Mouse (Mus musculus) small intestine, adult 2 months (tissue): Measurements from ENCODE around the gene Zcchc10. TPM values are rescaled to one million over a fixed set of nuclear protein-coding genes. Genes with fewer than 3 reads are reported as not detected.
"Not testable (repeated sequence)": the region's sequence is repeated elsewhere in the genome, so short reads cannot be mapped to it uniquely, and the experiment has no call there.

ENCODE experiments used
- H3K27ac ChIP-seq: fragments of 200-500 bp; 2 replicates; pipeline ENCODE4 v1.5.1; 2012; ENCODE audit warnings: low read depth, low read length, control low read depth, inconsistent platforms; ENCODE audit not compliant: insufficient read depth
- H3K27me3 ChIP-seq: fragments of 200-500 bp; 2 replicates; pipeline ENCODE4 v1.6.1; 2012; ENCODE audit warnings: mild to moderate bottlenecking, moderate library complexity, low read length, inconsistent platforms; ENCODE audit not compliant: control insufficient read depth, insufficient read depth
- H3K36me3 ChIP-seq: fragments of 200-500 bp; 2 replicates; pipeline ENCODE4 v1.6.1; 2012; ENCODE audit warnings: mild to moderate bottlenecking, low read length, control low read depth, inconsistent platforms; ENCODE audit not compliant: control insufficient read depth, insufficient read depth
- H3K4me1 ChIP-seq: fragments of 200-500 bp; 2 replicates; pipeline ENCODE4 v1.6.1; 2012; ENCODE audit warnings: low read length, inconsistent platforms, mixed read lengths; ENCODE audit not compliant: control insufficient read depth, insufficient read depth, insufficient read length
- H3K4me3 ChIP-seq: fragments of 200-500 bp; 2 replicates; pipeline ENCODE4 v1.5.1; 2012; ENCODE audit warnings: low read depth, mild to moderate bottlenecking, control low read depth, inconsistent platforms, low read length, moderate library complexity
- CTCF ChIP-seq: fragments of 200-500 bp; IDR thresholded peaks from 2 replicates; pipeline ENCODE4 v1.5.1; 2012; ENCODE audit warnings: low read depth, mild to moderate bottlenecking, control low read depth, inconsistent platforms, low read length, moderate library complexity, mixed read lengths; ENCODE audit not compliant: insufficient replicate concordance, insufficient read length; ENCODE audit errors: extremely low read depth
- POLR2A ChIP-seq: fragments of 200-500 bp; IDR thresholded peaks from 2 replicates; pipeline ENCODE4 v1.6.1; 2012; ENCODE audit warnings: low read depth, mild to moderate bottlenecking, control low read depth, inconsistent platforms, low read length, moderate library complexity
- WGBS: fragments of 180-500 bp; shearing (Covaris S2); methylation state at CpG from one replicate; pipeline ENCODE4 v1.1.7; 2018; 5-methylcytosine and 5-hydroxymethylcytosine counted together
- polyA plus RNA-seq: library from polyadenylated mRNA; depleted of rRNA; stranded (reverse); fragments of >200 nt; gene quantifications from 2 replicates; pipeline ENCODE4 v1.2.3, GENCODE M21; 2012

Zcchc10 gene
- polyA plus RNA-seq, 1 experiment, result 1.7 TPM

DNA sequence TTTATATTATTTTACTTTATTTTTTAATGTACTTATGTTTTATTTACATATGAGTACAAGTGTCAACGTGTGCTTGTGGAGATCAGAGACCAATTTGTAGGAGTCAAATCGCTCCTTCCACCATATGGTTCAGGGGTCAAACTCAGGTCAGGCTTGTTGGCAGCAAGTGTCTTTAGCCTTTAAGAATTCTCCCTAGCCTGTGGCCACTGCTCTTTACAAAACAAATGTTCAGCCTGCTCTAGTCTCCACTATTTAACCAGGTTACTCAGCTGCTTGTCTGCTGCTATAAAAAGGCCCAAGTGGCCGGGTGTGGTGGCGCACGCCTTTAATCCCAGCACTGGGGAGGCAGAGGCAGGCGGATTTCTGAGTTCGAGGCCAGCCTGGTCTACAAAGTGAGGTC is 6.4 kb upstream of the Zcchc10 start:
- H3K27me3 ChIP-seq, result no peaks in the 10 kb centered on the region
- H3K36me3 ChIP-seq, result no peaks in the 10 kb centered on the region
- no peak overlapping the region for H3K4me3 ChIP-seq
- H3K27ac ChIP-seq, result no peak overlapping the region
- H3K4me1 ChIP-seq, result peaks cover 2% of the 10 kb centered on the region; the same call in 1 of the 2 replicates
- WGBS, result 83% methylated on average over 7 of the region's 7 CpGs
- TF ChIP-seq CTCF (no peak), POLR2A (no peak)

DNA sequence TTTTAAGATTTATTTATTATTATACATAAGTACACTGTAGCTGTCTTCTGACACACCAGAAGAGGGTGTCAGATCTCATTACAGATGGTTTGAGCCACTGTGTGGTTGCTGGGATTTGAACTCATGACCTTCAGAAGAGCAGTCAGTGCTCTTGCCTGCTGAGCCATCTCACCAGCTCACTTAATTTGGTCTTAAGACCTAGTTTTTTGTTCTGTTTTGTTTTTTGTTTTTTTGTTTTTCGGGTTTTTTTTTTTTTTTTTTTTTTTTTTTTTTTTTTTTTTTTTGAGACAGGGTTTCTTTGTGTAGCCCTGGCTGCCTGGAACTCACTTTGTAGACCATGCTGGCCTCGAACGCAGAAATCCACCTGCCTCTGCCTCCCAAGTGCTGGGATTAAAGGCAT is 5.9 kb upstream of the Zcchc10 start:
- not testable (repeated sequence) for H3K27me3 ChIP-seq, H3K27ac ChIP-seq, H3K4me3 ChIP-seq, H3K36me3 ChIP-seq, H3K4me1 ChIP-seq
- WGBS, result 94% methylated on average over 3 of the region's 3 CpGs

- H3K4me3 ChIP-seq, H3K27me3 ChIP-seq, H3K36me3 ChIP-seq, H3K4me1 ChIP-seq, H3K27ac ChIP-seq: not testable (repeated sequence)
- 68% methylated on average over 13 of the region's 13 CpGs for WGBS
Observed at GRCm38 (mm10) chr11:53319867-53320266, 4.6 kb upstream of the Zcchc10 start.

DNA sequence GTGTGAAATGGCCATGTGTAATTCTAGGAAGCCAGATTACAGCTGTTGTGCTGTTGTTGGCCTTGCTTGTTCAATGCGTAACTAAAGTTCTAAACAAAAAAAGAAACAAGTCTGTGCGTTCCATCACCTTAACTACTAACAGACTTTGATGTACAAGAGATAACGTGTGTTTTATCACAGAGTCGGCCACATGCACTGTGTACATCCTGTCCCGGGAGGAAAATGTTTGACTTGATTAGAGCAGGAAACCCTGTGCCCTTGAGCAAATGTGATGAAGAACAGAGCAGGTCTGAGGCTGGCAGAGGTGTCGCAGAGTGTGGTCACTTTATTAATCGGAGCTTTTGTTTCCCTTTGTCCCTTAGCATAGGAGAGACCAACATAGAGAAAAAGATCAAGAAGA is 5.8 kb downstream of the Zcchc10 start:
- Histone ChIP-seq H3K27ac (no peak overlapping the region; the same call in 1 of the 2 replicates), H3K4me3 (no peak overlapping the region), H3K36me3 (peaks cover 31% of the 10 kb centered on the region), H3K4me1 (peaks cover 3% of the 10 kb centered on the region; the same call in 1 of the 2 replicates), H3K27me3 (no peaks in the 10 kb centered on the region)
- WGBS, result 70% methylated on average over 7 of the region's 7 CpGs
- TF ChIP-seq POLR2A (no peak), CTCF (no peak)

DNA sequence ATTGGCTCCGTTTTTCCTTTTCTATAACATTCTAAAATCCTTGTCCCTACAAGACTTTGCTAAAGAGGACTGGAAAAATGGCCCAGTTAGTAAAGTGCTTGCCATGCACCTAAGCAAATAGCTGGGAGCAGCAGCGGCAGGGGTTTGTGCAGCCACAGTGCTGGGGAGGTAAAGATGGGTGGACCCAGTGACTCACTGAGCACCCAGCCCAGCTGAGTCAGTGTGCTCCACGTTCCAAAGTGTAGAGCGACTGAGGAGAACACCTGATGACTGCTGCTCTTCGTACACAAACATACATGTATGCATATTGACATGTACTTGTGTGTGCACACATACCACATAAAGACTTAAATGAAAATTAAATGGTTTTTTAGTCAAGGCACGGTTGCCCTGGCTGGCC is 6.6 kb downstream of the Zcchc10 start:
- no peak overlapping the region for H3K4me3 ChIP-seq
- 75% methylated on average over 6 of the region's 6 CpGs for WGBS
- no peaks in the 10 kb centered on the region for H3K27me3 ChIP-seq
- H3K27ac ChIP-seq, result peak overlapping the region; percentile 66
- peaks cover 31% of the 10 kb centered on the region for H3K36me3 ChIP-seq
- peaks cover 3% of the 10 kb centered on the region; the same call in 1 of the 2 replicates for H3K4me1 ChIP-seq
- TF ChIP-seq POLR2A, result no peak
- no peak for TF ChIP-seq CTCF

- WGBS, result 85% methylated on average over 14 of the region's 14 CpGs
Observed at GRCm38 (mm10) chr11:53332076-53332680, 7.7 kb downstream of the Zcchc10 start.

GRCm38 (mm10) chr11:53335505-53336181 is 11.2 kb downstream of the Zcchc10 start:
- TF ChIP-seq POLR2A (no peak), CTCF (no peak)
- H3K4me3 ChIP-seq, result no peak overlapping the region
- no peaks in the 10 kb centered on the region; the same call in 1 of the 2 replicates for H3K4me1 ChIP-seq
- 58% methylated on average over 3 of the region's 3 CpGs for WGBS
- H3K27me3 ChIP-seq, result no peaks in the 10 kb centered on the region
- H3K36me3 ChIP-seq, result peaks cover 9% of the 10 kb centered on the region
- H3K27ac ChIP-seq, result no peak overlapping the region

More at GRCm38 (mm10) chr11:53332076-53332680, 7.7 kb downstream of the Zcchc10 start:
- TF ChIP-seq POLR2A (no peak), CTCF (no peak)
- Histone ChIP-seq H3K27me3 (no peaks in the 10 kb centered on the region), H3K4me1 (no peaks in the 10 kb centered on the region; the same call in 1 of the 2 replicates), H3K4me3 (no peak overlapping the region), H3K36me3 (peaks cover 31% of the 10 kb centered on the region), H3K27ac (no peak overlapping the region)
